Mouse (Mus musculus): ENCODE data around the gene Tmem206. TPM values are rescaled to one million over a fixed set of nuclear protein-coding genes. Genes with fewer than 3 reads are reported as not detected.

Tmem206 gene
- total RNA-seq (2014; rRNA removed), result 19.7 and 23.2 TPM in 2 replicates
- 27.6 and 28.3 TPM in 2 replicates for polyA plus RNA-seq (2015; fragmentation: Nextera tagmentation; extraction: Ambion mirVana)

- peak within 1 kb of the TSS; percentile 81 for H3K4me2 ChIP-seq (ENCODE audit: low read depth, low read length, poor library complexity, severe bottlenecking)
- no peaks in the 10 kb centered on the region for H3K27me3 ChIP-seq (ENCODE audit: insufficient read depth, low read length)
- 0 out of 2 replicates have a peak, but pooled peaks cover 3% of the 10 kb centered on the region for H3K36me3 ChIP-seq (ENCODE audit: insufficient read depth, low read length)
- ATAC-seq (ENCODE audit: low FRiP score), result peak; percentile 93
- H3K9ac ChIP-seq (replicated peaks; ENCODE audit: low read length, poor library complexity, severe bottlenecking), result peak within 1 kb of the TSS; percentile 92
- H3K9me3 ChIP-seq (ENCODE audit: low read length), result no peaks in the 10 kb centered on the region
- H3K4me1 ChIP-seq (ENCODE audit: insufficient read depth, low read length), result peaks cover 15% of the 10 kb centered on the region; the same call in 1 of the 2 replicates
- H3K4me3 ChIP-seq (ENCODE audit: low read depth, low read length), result peak within 1 kb of the TSS; percentile 75
- peak; percentile 19; the same call in 1 of the 2 replicates for TF ChIP-seq CTCF (IDR thresholded peaks at IDR 0.05)
- H3K27ac ChIP-seq (ENCODE audit: low read depth, low read length), result peak within 1 kb of the TSS; percentile 87
- DNase-seq (ENCODE audit: low spot score), result peak; percentile 98
- WGBS, result under 1% methylated on average over 42 of the region's 42 CpGs
Measured at GRCm38 (mm10) chr1:191325726-191326232, at the start of gene Tmem206. Gene Tmem206, plus strand, starts transcription at chr1:191325912.

GRCm38 (mm10) chr1:191276181-191276580, 49.5 kb upstream of the Tmem206 start:
- Histone ChIP-seq H3K4me2 (ENCODE audit: low read depth, low read length, poor library complexity, severe bottlenecking) (no peak overlapping the region), H3K9ac (replicated peaks; ENCODE audit: low read length, poor library complexity, severe bottlenecking) (no peak overlapping the region), H3K36me3 (ENCODE audit: insufficient read depth, low read length) (no peaks in the 10 kb centered on the region), H3K9me3 (ENCODE audit: low read length) (no peaks in the 10 kb centered on the region), H3K4me1 (ENCODE audit: insufficient read depth, low read length) (no peaks in the 10 kb centered on the region), H3K27me3 (ENCODE audit: insufficient read depth, low read length) (no peaks in the 10 kb centered on the region), H3K27ac (ENCODE audit: low read depth, low read length) (no peak overlapping the region), H3K4me3 (ENCODE audit: low read depth, low read length) (no peak overlapping the region)
- 90% methylated on average over 7 of the region's 7 CpGs for WGBS
- no peak for TF ChIP-seq CTCF (IDR thresholded peaks at IDR 0.05)
- ATAC-seq (ENCODE audit: low FRiP score) (no peak), DNase-seq (ENCODE audit: low spot score) (no peak)

GRCm38 (mm10) chr1:191277549-191278059, 48.1 kb upstream of the Tmem206 start:
- ATAC-seq (ENCODE audit: low FRiP score), result no peak
- H3K4me2 ChIP-seq (ENCODE audit: low read depth, low read length, poor library complexity, severe bottlenecking), result no peak overlapping the region
- DNase-seq (ENCODE audit: low spot score), result no peak
- TF ChIP-seq CTCF (IDR thresholded peaks at IDR 0.05), result no peak
- no peak overlapping the region for H3K27ac ChIP-seq (ENCODE audit: low read depth, low read length)
- no peak overlapping the region for H3K4me3 ChIP-seq (ENCODE audit: low read depth, low read length)
- no peak overlapping the region for H3K9ac ChIP-seq (replicated peaks; ENCODE audit: low read length, poor library complexity, severe bottlenecking)
- no peaks in the 10 kb centered on the region for H3K9me3 ChIP-seq (ENCODE audit: low read length)
- no peaks in the 10 kb centered on the region for H3K4me1 ChIP-seq (ENCODE audit: insufficient read depth, low read length)
- H3K36me3 ChIP-seq (ENCODE audit: insufficient read depth, low read length), result no peaks in the 10 kb centered on the region
- H3K27me3 ChIP-seq (ENCODE audit: insufficient read depth, low read length), result no peaks in the 10 kb centered on the region
- WGBS, result 75% methylated on average over 14 of the region's 14 CpGs

- no peak overlapping the region for H3K9ac ChIP-seq (replicated peaks; ENCODE audit: low read length, poor library complexity, severe bottlenecking)
- no peak overlapping the region for H3K27ac ChIP-seq (ENCODE audit: low read depth, low read length)
- no peak overlapping the region for H3K4me2 ChIP-seq (ENCODE audit: low read depth, low read length, poor library complexity, severe bottlenecking)
- no peak for TF ChIP-seq CTCF (IDR thresholded peaks at IDR 0.05)
- no peaks in the 10 kb centered on the region for H3K36me3 ChIP-seq (ENCODE audit: insufficient read depth, low read length)
- H3K27me3 ChIP-seq (ENCODE audit: insufficient read depth, low read length), result no peaks in the 10 kb centered on the region
- DNase-seq (ENCODE audit: low spot score) (no peak), ATAC-seq (ENCODE audit: low FRiP score) (no peak)
- WGBS, result 83% methylated on average over 4 of the region's 4 CpGs
- no peaks in the 10 kb centered on the region for H3K9me3 ChIP-seq (ENCODE audit: low read length)
- H3K4me1 ChIP-seq (ENCODE audit: insufficient read depth, low read length), result no peaks in the 10 kb centered on the region
- no peak overlapping the region for H3K4me3 ChIP-seq (ENCODE audit: low read depth, low read length)
Measured at GRCm38 (mm10) chr1:191278324-191278723, 47.4 kb upstream of the Tmem206 start.

- WGBS, result 62% methylated on average over 7 of the region's 7 CpGs
- Histone ChIP-seq H3K4me2 (ENCODE audit: low read depth, low read length, poor library complexity, severe bottlenecking) (no peak overlapping the region), H3K9me3 (ENCODE audit: low read length) (no peaks in the 10 kb centered on the region), H3K9ac (replicated peaks; ENCODE audit: low read length, poor library complexity, severe bottlenecking) (no peak overlapping the region), H3K27me3 (ENCODE audit: insufficient read depth, low read length) (no peaks in the 10 kb centered on the region), H3K36me3 (ENCODE audit: insufficient read depth, low read length) (no peaks in the 10 kb centered on the region), H3K27ac (ENCODE audit: low read depth, low read length) (no peak overlapping the region), H3K4me1 (ENCODE audit: insufficient read depth, low read length) (no peaks in the 10 kb centered on the region), H3K4me3 (ENCODE audit: low read depth, low read length) (no peak overlapping the region)
- DNase-seq (ENCODE audit: low spot score) (no peak), ATAC-seq (ENCODE audit: low FRiP score) (no peak)
- TF ChIP-seq CTCF (IDR thresholded peaks at IDR 0.05), result no peak
Measured at GRCm38 (mm10) chr1:191281171-191281570, 44.5 kb upstream of the Tmem206 start.

- Histone ChIP-seq H3K27me3 (ENCODE audit: insufficient read depth, low read length) (no peaks in the 10 kb centered on the region), H3K9ac (replicated peaks; ENCODE audit: low read length, poor library complexity, severe bottlenecking) (no peak overlapping the region), H3K4me2 (ENCODE audit: low read depth, low read length, poor library complexity, severe bottlenecking) (no peak overlapping the region), H3K4me1 (ENCODE audit: insufficient read depth, low read length) (no peaks in the 10 kb centered on the region), H3K36me3 (ENCODE audit: insufficient read depth, low read length) (no peaks in the 10 kb centered on the region), H3K27ac (ENCODE audit: low read depth, low read length) (no peak overlapping the region), H3K9me3 (ENCODE audit: low read length) (no peaks in the 10 kb centered on the region), H3K4me3 (ENCODE audit: low read depth, low read length) (no peak overlapping the region)
- ATAC-seq (ENCODE audit: low FRiP score) (no peak), DNase-seq (ENCODE audit: low spot score) (no peak)
- TF ChIP-seq CTCF (IDR thresholded peaks at IDR 0.05), result 0 out of 2 replicates have a peak, but pooled peaks have one; percentile 4
- 97% methylated on average over 1 of the region's 1 CpGs for WGBS
Measured at GRCm38 (mm10) chr1:191282319-191282718, 43.4 kb upstream of the Tmem206 start.

Measured in midbrain, postnatal 0 days (tissue).